Mouse (Mus musculus) brain, embryonic 14.5 days (tissue): ENCODE measurements at regions not wholly inside any gene's neighbourhood (a gene's known extent, or its start where the extent isn't known, plus 50 kb on each side); places are given as distances from the start of the nearest gene placed in this dataset.

Experiments used
- CTCF ChIP-seq: fragments of 200-500 bp; IDR thresholded peaks from 2 replicates; pipeline ENCODE4 v1.5.1; 2012; ENCODE audit warnings: inconsistent platforms, mild to moderate bottlenecking, moderate library complexity, borderline replicate concordance; ENCODE audit not compliant: insufficient read depth, insufficient read length; ENCODE audit errors: extremely low read depth
- POLR2A ChIP-seq: fragments of 200-500 bp; IDR thresholded peaks from 2 replicates; pipeline ENCODE4 v1.6.1; 2012; ENCODE audit warnings: mild to moderate bottlenecking, inconsistent platforms, borderline replicate concordance; ENCODE audit not compliant: poor library complexity, insufficient read depth, insufficient read length, severe bottlenecking; ENCODE audit errors: extremely low read depth

DNA sequence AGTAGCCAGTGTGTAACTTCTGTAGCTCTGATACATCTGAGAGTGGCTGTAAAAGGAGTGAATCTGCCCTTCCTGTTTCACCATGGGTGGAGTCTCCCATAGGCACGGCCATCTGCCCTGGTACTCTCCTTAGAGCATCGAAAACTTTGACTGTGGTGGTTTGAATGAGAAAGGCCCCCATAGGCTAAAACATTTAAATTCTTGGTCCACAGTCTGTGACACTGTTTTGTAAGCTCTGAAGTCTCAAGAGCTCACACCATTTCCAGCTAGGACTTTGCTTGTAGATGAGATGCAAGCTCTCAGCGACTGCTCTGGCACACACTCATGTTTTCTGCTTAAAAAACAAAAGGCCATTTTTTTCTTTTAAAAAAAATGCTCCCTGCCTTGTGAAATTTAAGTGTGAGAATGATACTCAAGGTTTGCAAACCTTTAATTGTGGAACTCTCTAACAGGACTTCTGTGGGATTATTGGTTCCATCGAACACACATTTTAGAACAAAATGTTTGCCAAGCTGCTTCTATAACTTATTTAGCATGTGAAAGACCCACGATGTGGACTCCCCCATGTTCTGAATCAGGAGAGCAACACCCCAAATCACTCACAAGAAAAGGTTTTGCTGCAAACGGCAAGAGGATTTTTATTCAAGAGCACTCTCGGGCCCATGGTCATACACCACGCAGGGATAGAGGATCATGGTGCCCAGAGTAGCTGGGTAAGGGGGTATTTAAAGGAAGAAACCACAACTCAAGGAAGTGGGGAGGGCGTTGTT is 65.7 kb upstream of the Klf12 start:
- TF ChIP-seq CTCF (no peak), POLR2A (no peak)
